Mouse (Mus musculus) thymus, postnatal 0 days (tissue): ENCODE results near the gene Ppil3. TPM values are rescaled to one million over a fixed set of nuclear protein-coding genes. Genes with fewer than 3 reads are reported as not detected.
A peak's percentile ranks its signal among the peaks of the same experiment; 100 is the strongest.

ENCODE experiments used
- DNase-seq: peaks from one replicate; pipeline ENCODE4 v3.0.0-alpha.2; 2015; ENCODE audit warnings: low spot score
- polyA plus RNA-seq: library from polyadenylated mRNA; unstranded; fragments of >200 nt; fragmentation: Nextera tagmentation; extraction: Ambion mirVana; gene quantifications from 2 replicates; pipeline ENCODE4 v1.2.1, GENCODE M21; 2015

The Ppil3 gene
- 68.1 and 78.5 TPM in 2 replicates for polyA plus RNA-seq

GRCm38 (mm10) chr1:58445143-58445722 lies at the start of gene Ppil3, which contains the start of gene Nif3l1:
Gene Ppil3, minus strand, starts transcription at chr1:58445486.
Gene Nif3l1, plus strand, starts transcription at chr1:58445151.
- DNase-seq = peak; percentile 90

- DNase-seq = no peak
These were observed 37.4 kb upstream of the Ppil3 start for GRCm38 (mm10) chr1:58482647-58483046.

- DNase-seq = no peak
These were observed 30.4 kb upstream of the Ppil3 start for GRCm38 (mm10) chr1:58475662-58476061.

GRCm38 (mm10) chr1:58465561-58465960 lies 20.3 kb upstream of the Ppil3 start:
- DNase-seq = no peak

- no peak for DNase-seq
These were observed 19.8 kb upstream of the Ppil3 start for GRCm38 (mm10) chr1:58465042-58465441.

GRCm38 (mm10) chr1:58463935-58464334 lies 18.6 kb upstream of the Ppil3 start:
- DNase-seq = no peak

- no peak for DNase-seq
These were observed 15.3 kb upstream of the Ppil3 start for GRCm38 (mm10) chr1:58460566-58460965.

- DNase-seq = no peak
These were observed 13.6 kb upstream of the Ppil3 start for GRCm38 (mm10) chr1:58458867-58459266.

- no peak for DNase-seq
These were observed 12.9 kb upstream of the Ppil3 start for GRCm38 (mm10) chr1:58458175-58458574.

GRCm38 (mm10) chr1:58454316-58454715 lies 9.0 kb upstream of the Ppil3 start:
- no peak for DNase-seq

GRCm38 (mm10) chr1:58448396-58448795 lies 3.1 kb upstream of the Ppil3 start:
- DNase-seq = no peak

- no peak for DNase-seq
These were observed 2.5 kb upstream of the Ppil3 start for GRCm38 (mm10) chr1:58447766-58448165.

GRCm38 (mm10) chr1:58445861-58446260 lies 575 bp upstream of the Ppil3 start:
- DNase-seq = peak; percentile 28

- peak; percentile 48 for DNase-seq
These were observed 595 bp downstream of the Ppil3 start for GRCm38 (mm10) chr1:58444691-58445090.

GRCm38 (mm10) chr1:58424551-58424950 lies 20.7 kb downstream of the Ppil3 start:
- DNase-seq = no peak

GRCm38 (mm10) chr1:58423371-58424248 lies 21.7 kb downstream of the Ppil3 start, which contains the start of gene Clk1:
Gene Clk1, minus strand, starts transcription at chr1:58424066.
- peak; percentile 94 for DNase-seq

GRCm38 (mm10) chr1:58422879-58423278 lies 22.4 kb downstream of the Ppil3 start:
- DNase-seq = peak; percentile 79

GRCm38 (mm10) chr1:58420961-58421360 lies 24.3 kb downstream of the Ppil3 start:
- DNase-seq = no peak

GRCm38 (mm10) chr1:58420032-58420431 lies 25.3 kb downstream of the Ppil3 start:
- no peak for DNase-seq

GRCm38 (mm10) chr1:58416048-58416447 lies 29.2 kb downstream of the Ppil3 start:
- no peak for DNase-seq

GRCm38 (mm10) chr1:58415442-58415841 lies 29.8 kb downstream of the Ppil3 start:
- DNase-seq = peak; percentile 17

- no peak for DNase-seq
These were observed 34.5 kb downstream of the Ppil3 start for GRCm38 (mm10) chr1:58410776-58411175.
